Mouse (Mus musculus): Measurements from ENCODE around the gene Dmrtc2.

Dmrtc2 gene

DNA sequence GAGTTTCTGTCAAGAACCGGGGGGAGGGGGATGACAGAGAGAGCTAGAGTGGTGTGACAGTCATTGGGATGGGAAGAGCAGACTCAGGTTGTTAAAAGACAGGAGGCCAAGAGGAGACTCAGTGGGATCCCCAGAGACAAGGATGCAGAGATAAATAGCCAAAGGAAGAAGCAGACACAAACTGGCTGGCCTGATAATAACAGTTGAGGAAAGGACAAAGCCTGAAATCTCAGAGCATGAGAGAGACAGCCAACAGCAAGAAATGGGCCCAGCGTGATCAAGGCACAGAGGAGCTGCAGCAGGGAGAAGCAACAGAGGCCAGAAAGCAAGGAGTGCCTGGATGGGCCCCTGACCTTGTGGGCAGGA is 32.4 kb downstream of the Dmrtc2 start:
- DNase-seq (ENCODE audit: low spot score in 2 of 2): no peak

DNA sequence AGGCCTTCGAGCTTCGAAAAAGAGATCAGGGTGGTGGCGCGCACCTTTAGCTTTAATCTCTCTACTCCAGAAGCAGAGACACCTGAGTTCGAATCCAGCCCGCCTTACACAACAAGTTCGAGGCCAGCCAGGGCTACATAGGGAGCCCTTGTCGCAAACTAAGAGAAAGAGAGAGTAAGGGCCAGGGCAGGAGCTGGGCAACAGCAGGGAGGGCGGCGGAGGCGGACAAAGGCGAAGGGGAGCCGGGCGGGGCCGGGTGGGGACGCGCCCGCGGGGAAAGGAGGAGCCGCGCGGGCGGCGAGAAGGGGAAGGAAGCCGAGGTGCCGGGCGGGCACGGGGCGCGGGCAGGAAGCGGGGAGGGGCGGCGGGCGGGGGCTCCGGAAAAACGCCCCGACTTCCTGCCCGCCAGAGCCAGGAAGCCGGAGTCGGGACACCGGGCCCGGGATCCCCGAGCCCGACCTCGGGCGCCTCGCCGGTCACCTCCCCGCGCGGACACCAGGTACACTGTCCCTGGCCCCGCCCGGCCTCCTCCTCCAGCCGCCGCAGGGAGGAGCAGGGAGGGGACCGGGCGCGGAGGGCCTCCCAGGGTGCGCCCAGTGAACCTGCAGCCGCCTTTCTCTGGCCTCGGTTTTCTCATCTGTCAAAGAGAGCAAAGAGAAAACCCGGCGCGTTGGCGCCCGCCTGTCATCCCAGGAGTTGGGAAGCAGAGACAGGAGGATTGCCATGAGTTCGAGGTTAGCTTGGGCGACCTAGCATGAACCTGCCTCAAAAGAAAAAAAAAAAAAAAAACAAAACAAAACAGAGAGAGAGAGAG is 33.0 kb downstream of the Dmrtc2 start, which contains the start of gene Arhgef1:
TSS of gene Arhgef1 (plus strand) at position 283 of the 814 bp plus-strand sequence.
- DNase-seq (ENCODE audit: low spot score in 2 of 2): peak; percentile 54 to 69

DNA sequence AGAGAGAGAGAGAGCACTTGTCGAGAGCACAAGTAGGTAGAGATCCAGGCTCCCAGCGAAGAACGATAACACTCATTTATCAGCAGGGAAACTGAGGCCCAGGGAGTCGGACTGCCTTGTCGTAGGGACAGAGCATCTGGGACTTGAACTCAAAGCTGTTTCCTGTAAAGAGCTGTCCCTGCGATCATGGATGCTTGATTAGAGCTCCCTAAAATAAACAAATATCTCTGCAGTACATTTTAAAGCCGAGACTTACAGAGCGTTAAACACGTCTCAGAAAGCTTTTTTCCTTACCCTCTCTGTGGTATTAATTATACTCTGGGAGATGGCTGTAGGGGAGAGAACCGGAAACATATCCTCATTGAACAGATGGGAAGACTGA is 33.6 kb downstream of the Dmrtc2 start:
- no peak for DNase-seq (ENCODE audit: low spot score in 2 of 2)

DNA sequence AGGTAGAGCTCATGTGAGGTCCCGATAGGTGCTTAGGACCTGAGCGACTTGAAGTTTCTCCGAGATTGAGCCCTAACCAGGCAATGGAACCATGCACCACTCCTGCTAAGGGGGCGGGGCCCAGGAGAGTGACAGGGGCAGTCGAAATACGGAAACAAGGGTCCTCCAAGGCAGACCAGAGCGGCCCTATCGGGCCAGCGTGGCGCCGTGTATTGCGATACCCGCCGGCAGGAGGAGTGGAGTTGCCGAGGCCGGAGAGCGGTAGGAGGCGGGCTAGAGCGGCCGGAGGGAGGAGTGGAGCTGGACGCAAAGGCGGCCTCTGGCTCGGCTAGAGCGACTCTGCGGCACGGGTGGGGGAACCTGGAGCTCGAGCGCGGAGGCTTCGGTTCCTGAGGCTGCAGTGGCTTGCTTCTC is 34.2 kb downstream of the Dmrtc2 start:
- peak; percentile 87 to 97 for DNase-seq (ENCODE audit: low spot score in 2 of 2)

DNA sequence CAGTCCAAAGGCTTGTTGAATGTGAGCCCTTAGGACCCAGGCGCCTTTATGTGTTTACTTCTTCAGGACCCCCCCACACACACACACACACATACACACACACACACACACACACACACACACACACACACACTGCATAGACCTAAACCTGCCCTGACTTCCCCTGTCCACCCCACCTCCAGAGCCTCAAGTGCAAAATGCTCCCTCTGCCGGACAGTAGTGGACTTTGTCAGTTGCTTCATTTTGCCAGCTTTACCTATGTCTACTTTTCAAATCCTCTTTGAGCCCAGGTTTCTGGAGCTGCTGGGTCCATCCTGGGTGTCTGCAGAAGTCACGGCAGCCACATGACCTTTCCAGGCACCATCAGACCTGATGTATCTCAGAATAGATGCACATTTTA is 35.1 kb downstream of the Dmrtc2 start:
- no peak for DNase-seq (ENCODE audit: low spot score in 2 of 2)

DNA sequence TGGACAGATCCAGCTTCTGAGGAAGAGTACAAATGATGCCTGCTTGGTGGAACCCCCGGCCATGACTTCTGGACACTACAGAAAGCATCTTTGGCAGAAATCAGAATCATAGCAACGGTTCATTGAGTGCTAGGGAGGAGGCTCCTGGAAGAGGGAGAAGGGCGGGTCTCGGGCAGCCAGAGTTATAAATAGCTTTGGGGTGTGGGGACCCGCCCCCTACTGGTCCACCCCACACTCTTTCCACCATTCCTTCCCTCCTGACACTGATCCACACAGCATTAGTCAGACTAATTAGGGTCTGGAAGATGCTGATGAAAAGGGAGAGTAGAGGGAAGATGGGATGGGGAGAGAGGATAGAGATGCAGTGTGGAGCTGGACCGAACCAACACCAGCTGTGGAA is 36.7 kb downstream of the Dmrtc2 start:
- DNase-seq (ENCODE audit: low spot score in 2 of 2): no peak

DNA sequence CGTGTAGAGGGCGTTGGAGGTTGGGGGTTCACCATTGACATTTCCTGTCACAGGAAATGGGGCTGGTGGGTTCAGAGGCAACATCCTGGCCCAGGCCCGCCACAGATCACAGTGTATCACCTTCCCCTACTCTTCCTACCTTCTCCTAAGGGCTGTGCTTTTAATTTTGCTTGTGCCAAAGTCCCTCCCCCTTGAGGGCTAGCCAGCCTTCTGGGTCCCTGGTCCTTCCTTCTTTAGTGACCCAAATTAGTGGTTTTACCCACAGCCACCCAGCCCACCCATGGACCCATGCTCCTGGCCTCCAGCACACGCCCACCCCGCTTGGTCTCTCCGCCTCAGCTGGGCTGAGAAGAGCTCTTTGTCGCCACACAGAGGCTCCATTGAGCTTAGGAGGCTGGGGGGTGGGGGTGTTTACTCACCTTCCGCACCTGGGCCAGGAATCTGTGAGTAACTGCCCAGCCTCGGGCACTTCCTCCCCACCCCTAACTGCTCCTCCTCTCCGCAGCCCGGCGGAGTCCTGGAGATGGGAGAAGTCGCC is 37.4 kb downstream of the Dmrtc2 start:
- DNase-seq (ENCODE audit: low spot score in 2 of 2): peak in 1 of 2 experiments; percentile 55

DNA sequence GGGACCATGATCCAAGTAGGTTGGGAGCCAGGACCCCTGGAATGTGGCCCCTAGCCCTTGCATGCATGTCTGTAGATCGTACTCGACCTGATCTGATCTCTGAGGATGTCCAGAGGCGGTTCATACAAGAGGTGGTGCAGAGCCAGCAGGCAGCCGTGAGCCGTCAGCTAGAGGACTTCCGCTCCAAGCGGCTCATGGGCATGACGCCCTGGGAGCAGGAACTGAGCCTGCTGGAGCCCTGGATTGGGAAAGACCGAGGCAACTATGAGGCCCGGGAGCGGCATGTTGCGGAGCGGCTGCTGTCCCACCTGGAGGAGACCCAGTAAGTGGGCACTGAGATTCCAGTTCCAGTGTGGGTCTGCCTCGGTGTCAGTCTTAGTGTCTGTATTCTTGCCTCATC is 42.6 kb downstream of the Dmrtc2 start:
- no peak for DNase-seq (ENCODE audit: low spot score in 2 of 2)

DNA sequence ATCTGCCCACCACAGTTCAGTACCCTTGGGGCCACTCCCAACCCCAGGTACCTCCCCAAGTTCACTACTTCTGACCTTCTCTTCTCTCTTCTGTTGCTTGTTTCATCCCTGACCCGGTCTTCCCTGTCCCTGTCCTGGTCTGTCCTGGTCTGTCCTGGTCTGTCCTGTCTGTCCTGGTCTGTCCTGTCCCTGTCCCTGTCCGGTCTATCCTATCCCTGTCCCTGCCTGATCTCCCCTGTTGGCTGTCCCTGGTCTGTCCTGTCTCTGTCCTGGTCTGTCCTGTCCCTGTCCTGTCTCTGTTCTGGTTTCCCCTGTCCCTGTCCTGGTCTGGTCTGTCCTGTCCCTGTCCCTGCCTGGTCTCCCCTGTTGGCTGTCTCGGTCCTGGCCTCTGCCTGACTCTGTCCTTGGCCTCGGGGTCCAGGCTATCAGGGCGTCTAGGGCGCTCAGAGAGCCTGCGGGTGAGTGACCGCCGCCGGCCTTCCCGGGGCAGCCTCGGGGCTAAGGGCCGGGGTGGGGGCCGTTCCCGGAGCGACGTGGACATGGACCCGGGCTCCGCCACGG is 49.0 kb downstream of the Dmrtc2 start:
- no peak for DNase-seq (ENCODE audit: low spot score in 2 of 2)

DNA sequence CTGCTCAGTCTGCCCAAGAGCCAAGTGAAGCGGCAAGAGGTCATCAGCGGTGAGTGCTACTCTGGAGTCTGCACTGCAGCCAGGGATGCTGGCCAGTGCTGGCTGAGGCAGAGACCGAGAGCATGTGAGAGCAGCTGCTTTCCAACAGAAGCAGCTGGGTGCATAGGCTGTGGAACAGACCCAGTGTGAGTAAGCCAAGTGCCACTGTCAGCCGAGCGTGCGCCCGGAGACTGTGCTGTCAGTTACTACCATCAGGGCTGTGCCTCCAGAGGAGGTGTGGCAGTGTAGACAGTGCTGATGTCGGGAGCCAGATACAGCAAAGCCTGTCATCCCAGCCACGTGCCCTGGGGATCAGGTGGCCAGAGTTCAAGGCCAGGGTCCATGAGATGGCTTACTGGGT is 49.9 kb downstream of the Dmrtc2 start:
- DNase-seq (ENCODE audit: low spot score in 2 of 2): no peak
